Mouse (Mus musculus): ENCODE measurements around the gene Znrf2.

Gene Znrf2

DNA sequence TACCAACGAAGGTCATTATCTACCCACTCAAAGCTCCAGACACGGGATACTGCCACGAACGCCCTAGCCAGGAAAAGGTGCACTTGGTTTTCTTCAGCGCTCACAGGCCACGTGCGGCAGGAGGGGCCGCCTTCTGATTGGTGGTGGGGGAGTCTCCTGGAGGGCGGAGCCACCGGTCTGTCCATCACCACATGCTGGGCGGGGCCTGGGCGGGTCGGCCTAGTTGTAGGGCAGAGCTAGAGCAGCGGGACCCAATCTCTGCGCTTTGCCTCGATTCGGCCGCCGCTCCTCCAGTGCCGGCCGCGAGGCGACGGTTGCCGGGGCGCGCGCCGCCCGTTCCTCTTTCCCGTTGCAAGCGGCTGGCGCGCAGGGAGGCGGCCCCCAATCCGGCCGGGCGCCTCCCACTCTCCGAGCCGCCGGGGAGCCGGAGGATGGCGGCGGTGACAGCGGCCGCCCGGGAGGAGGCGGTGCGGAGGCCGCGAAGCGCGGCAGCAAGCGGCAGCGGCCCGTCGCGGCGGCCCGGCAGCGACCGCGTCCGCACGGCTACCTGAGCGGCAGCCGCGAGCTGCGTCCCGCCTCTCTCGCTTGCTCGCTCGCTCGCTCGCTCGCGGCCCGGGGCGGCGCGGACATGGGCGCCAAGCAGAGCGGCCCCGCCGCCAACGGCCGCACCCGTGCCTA is at the start of gene Znrf2:
Gene Znrf2 (plus strand): TSS at position 529 of the 678 bp plus-strand sequence.
- peak; percentile 92 to 93 for DNase-seq

DNA sequence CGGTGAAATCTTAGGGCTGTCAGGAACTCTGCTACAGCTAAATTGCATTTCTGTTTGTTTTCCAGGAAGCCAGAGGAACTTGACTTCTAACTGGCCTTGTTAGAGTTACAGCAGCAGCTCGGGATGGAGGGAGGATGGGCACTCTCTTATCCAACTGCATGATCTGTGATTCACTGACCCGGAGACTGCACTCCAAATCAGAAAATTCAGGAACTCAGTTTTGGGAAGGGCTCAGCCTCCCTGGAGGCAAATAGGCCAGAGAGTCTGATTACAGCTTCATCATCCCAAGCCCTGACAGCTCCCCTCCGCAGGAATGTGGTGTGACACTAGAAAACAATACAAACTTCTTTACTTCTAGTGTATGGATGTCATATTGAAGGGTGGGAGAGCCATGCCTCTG is 49.0 kb upstream of the Znrf2 start:
- DNase-seq = no peak

DNA sequence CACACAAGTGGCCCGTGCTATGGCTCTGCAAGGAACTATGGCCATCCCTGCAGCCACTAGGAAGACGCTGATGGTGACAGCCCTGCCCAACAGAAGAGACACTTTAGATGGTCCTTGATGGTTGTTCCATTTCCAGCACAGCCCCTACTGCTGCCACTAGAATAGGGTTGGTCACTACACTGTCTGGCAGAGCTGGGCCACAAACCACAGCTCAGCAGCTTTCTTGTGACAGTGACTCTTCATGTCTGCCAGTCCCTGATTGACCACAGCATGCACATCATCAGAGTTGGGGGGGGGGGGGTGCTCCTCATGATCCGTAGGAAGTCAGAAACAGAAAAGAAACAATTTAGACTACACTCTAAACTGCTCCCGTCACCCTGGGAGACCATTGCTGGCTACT is 46.0 kb upstream of the Znrf2 start:
- DNase-seq = no peak

DNA sequence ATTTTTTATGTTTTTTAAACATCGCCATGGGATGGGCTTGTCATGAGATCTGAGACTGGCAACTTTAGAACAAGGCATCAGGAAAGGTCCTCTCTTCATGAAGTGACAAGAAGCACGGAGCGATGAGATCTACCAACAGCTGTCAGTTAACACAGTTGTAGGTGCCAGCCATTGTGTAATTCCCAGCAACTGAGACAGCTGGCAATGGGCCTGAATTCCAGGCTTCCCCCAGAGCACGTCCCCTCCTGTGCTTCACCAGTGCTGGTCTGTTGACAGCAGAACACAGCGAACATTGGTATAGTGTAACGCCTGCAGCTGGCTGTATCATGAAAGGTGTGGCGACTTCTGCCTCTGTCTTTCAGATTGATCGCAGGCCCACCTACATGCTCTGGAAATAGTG is 45.5 kb upstream of the Znrf2 start:
- no peak for DNase-seq

DNA sequence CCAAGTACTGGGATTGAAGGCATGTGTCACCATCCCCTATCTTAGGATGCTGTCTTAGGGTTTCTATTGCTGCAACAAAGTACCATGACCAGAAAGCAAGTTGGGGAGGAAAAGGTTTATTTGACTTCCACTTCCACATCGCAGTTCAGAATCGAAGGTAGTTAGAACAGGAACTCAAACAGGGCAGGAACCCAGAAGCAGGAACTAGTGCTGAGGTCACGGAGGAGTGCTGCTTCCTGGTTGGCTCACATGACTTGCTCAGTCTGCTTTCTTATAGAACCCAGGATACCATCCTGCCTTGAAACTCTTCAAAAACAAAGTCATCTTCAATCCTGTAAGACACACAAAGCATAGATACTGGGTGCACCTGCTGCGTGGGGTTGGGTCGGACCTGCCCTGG is 44.6 kb upstream of the Znrf2 start:
- no peak for DNase-seq

DNA sequence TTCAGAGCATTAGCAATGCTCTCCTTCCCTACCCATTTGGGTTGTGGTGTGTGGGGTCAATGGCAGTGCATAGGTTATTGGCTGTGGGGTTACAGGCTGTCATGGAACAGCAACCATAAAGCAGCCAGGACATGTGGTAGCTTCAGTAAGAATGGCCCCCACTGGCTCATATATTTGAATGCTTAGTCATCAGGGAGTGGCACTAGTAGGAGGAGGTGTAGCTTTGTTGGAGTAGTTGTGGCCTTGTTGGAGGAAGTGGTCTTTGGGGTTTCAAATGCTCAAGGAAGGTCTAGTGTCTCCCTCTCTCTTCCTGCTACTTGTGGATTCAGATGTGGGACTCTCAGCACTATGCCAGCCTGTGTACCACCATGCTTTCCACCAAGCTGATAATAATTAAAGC is 41.0 kb upstream of the Znrf2 start:
- no peak for DNase-seq

DNA sequence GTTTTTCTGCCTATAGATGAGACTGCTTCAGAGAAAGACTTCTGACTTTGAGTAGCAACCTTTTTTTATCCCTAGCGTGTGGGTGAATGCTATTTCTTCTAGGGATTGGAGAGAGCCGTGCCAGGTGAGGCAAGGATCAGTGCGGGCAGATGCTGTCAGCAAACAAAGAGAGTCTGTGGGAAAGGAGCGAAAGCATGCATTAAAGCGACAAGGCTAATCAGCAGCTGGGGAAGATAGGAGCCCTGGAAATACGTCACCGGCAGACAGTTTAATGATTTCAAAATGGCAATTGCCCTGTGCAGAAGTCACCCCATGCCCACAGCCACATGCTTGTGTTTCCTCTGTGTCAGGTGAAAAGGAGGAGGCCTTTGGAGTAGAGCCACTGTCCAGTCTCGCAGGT is 39.1 kb upstream of the Znrf2 start:
- no peak for DNase-seq

DNA sequence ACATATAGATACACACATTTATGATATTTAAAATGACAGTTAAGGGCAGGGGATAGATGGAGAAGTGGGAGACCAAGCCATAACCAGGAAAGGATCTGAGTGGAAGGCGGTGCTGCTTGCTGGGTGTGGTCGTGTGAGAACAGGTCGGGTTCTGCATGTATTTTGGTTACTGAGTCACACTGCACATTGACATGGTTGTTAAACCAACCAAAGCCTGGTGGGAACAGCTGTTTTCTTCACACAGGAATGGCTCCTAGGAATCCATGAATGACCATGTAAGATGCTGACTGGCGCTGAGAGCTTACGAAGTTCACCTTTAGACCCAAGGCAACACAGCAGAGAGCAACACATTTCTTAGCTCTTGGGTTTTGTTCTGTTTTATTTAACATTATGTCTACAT is 36.7 kb upstream of the Znrf2 start:
- no peak for DNase-seq

DNA sequence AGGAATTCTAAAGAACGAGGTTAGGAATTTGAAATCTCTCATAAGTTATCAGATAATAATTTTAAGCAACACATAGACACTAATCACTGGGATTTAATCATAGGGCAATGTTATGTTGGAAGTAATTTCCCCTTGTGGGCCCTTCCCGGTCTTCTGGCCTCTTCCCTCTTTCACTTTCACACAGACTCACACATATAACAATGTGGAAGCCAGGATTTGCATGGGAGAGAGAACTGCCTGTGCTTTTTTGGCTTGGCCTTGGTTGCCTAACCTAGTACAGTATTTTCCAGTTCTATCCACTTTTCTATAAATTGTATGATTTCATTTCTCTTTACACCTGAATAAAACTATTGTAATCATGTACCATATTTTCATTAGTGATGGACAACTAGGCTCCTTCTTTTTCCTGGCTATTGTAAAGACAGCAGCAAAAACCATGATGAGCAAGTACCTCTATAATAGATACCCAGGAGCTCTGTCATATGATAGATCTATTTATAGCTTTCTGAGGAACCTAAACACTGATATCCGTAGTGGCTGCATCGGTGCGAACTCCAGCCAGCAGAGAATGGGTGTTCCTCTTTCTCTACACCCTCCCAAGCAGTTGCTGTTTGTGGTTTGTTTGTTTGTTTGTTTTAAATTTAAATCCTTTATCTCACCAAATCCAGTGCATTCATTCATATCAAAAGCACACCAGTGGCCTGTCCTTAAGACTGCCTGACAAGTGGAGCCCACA is 36.0 kb upstream of the Znrf2 start:
- DNase-seq = no peak

DNA sequence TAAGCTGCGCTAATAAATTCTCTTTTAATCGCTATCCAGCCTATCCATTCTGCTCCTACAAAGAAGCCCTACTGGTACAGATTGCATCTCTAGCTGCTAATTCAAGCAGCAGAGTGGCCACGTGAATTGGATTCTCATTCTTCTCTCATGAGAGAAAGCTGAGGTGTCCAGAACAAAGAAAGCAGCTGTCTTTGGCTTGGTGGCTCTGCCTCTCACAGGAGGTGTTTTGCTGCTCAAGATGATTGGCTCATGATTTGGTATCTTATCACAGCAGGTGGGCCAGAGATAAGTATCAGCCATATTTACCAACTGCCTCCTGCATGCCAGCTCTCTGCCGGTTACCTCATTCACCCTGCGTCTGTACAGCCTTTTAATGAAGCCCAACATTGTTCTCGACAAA is 34.8 kb upstream of the Znrf2 start:
- DNase-seq = no peak

DNA sequence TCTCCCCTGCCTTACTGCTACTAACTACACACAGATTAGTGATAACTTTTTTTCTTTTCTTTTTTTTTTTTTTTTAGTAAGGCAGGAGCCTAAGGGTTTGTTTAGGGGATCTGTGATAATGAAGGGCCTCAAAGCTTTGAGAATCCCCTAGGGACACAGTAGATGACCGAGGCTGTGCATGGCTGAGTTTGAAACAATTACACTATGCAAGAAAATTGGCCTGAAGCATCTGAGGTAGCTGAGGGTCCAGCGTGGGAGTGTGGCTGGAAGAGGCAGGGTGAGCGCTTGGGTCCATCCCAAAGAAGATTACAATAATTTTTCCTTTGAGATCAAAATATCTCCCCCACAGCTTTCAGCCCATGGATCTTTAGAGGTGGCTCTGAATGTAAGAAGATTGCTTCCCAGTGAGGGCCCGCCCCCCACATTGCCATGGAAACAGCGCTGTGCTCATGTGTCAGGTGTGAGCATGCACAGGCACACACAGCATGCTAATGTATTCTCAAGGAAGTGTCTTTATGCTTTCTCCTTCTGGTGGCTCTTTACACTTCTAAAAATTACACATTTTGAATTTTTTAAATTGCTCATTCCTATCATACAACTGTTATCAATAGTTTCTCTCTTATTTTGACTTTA is 31.5 kb upstream of the Znrf2 start:
- DNase-seq = peak; percentile 46 to 53

DNA sequence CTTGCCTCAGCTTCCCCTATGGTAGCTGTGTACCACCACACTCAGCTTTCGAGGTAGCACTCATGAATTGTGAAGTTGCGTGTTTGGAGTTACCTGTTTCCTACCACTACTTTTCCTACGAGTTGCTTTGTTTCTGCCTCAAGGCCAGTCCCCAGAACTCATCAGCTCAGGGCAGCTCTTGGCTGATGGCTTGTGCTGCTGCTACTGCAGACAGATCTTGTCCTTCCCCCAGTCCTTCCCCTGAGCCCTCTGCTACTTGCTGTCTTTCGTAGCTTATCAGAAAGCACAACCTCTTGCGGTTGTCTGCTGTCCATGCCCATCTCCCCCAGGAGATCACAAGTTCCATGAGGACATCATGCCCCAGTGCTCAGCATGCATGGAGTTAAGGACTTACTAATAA is 29.9 kb upstream of the Znrf2 start:
- no peak for DNase-seq

DNA sequence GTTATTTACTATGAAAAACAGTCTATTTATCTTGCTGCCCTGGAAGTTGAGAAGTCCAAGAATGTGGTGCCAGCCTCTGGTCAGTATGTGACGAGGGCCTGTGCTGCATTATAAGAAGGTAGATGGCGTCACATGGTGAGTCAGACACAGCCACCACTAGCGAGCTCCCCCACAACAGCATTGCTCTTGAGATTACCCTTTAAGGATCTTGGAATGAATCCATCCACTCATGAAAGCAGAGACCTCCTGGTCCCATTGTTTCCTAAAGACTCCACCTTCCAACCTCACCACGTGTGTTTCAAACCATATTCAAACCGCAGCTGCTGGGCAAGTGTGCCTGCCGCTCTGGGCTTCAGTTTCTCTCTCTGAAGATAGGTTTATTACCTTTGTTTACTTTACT is 28.2 kb upstream of the Znrf2 start:
- no peak for DNase-seq

DNA sequence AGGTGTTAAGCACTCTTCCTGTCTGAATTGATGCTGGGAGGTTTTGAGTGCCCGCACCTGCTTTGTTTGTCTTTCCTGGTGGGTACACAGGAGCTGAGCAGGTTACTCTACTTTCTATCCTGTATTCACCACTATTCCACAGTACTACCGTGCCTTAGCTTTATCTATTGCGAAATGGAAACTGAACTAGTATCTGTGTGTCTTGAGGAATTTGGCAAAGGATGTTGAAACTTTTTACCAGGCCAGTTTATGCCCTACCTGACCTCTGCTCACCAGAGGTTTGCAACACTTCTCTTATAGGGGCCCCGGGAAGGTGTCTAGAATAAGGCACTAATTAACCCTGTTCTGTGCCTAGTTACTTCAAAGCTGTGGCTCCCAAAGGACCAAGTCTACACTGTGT is 27.6 kb upstream of the Znrf2 start:
- no peak for DNase-seq

DNA sequence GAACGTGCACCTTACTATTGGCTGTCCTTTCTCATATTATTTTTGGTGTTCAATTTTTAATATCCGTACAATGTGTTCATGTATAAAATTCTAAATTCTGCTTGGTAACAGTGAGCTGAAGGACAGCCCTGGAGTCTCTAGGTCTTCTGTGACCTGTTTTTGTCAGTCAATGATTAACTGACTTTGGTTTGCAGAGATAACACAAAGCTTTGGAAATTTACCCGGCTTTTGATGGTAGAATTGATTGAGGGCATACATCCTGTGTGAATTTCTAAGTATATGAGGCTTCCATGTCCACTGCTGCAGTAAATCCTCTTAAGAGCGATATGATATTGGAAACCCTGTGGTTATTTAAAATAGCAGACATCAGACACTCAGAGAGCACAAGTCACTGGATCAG is 26.6 kb upstream of the Znrf2 start:
- DNase-seq = no peak

DNA sequence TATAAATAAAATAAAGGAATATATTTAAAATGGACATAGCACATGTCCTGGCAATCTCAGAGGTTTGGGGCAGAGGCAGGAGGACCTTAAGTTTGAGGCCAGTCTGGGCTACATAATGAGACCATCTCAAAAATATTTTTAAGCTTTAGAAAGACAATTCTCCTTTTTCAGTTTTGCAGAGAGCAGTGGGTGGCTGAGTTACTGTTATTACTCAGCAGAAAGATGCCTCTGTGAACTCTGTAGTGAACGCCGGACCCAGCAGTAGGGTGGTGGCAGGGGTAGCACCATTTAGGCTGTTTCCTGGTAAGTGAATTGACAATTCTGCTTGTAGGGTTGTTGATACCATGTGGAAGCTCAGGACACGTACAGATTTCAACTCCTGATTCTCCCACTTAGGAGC is 22.9 kb upstream of the Znrf2 start:
- no peak for DNase-seq

DNA sequence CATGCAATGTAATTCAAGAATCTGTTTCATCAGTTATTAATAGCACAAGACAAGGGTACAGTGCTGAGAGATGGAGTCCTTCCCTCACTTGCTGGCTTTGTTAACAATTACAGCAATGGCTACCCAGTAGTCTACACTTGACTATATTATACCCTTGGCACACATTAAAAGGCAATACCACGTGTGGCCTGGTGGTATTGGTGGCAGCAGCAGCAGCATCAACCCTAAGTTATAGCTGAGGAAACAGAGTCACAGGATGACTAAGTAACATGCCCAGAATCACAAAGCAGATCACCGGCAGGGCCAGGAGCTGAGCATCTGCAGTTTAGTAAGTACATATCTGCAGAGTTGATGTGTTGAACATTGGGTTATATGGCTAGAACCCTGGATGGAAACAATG is 22.3 kb upstream of the Znrf2 start:
- DNase-seq = no peak

DNA sequence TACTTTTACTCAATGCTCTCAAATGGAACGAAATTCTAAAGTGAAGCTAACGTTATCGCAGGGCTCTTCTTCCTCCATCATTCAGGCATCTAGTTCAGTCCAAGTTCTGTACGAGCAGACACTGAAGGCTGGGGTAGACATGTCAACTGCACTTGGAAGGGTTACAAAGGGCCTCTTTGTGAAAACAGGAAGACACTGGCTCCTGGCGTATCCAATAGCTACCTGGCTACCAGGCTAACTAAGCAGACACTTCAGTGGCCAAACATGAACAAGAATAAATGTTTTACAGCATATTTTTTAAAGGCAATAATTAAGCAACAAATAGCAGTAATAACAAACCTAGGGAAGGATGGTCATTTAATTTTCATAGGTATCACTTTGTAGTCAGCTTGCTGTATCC is 21.7 kb upstream of the Znrf2 start:
- DNase-seq = no peak

DNA sequence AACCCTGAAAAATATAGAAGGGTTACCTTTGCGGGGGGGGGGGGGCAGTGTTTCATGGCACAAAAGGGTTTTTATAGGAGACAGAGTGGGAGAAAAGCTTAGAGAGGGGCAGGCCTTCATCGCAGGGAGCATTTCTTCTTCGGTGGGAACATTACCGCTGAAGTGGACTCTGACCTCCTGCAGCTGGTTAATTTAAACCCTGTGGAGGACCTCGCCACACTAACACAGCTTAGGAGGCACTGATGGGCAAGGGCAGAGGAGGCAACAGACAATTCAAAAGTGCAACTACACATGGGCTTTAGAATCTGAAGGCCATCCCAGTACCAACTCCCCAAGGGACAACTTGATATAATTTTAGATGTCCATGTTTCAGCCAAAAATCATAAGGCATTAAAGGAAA is 20.7 kb upstream of the Znrf2 start:
- DNase-seq = no peak

DNA sequence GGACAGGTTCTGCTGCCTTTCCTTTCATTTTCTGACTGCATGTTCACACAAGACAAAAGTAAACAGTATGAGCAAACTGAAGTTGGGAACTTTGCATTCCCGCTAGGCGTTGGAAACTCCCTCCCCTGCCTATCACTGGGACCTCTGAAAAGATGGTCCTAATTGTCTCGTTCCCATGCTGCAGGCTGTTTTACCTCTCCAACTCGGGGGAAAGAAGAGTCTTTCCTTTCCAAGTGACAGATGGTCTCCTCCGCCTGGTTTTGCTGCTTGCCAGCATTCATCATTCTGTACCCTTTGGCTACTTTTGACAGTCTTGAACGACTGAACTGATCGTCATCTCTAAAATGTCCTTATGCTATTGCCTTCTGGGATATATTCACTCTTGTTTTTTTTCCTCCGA is 14.4 kb upstream of the Znrf2 start:
- no peak for DNase-seq

DNA sequence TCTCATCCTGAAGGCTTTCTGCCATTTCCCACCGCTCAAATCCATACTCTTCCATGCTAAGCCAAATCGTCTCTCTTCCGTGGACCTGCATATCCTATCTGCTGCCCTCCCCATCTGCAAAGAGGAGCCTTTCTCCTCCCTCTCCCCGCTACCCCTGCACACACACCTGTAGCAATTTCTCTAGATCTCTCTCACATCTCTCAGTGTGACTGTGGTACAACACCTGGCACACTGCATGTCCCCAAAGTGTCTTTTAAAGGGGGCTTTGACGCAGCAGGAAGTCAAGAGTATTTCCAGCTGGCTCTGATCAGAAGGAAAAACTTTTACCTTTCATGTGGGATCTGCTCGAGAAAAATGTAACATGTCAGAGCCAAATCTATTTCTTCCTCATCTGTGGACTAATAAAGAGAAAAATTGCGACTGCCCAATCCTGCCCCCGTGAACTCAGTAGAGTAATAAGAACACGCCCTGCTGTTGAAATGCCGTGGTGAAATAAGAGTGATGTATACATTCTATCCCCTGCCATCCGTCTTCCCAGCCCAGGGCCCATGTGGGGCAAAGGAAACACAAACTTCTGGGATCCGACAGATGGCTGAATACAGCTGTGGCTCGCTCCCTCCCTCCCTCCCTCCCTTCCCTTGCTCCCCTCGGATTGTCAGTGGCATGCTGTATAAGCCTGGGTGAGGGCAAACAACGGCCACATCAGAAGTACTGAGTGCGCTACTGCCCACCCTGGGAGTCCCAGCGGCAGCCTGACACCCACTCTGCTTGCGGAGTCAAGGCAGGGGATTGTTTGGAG is 12.5 kb upstream of the Znrf2 start:
- DNase-seq = peak; percentile 52 to 77

DNA sequence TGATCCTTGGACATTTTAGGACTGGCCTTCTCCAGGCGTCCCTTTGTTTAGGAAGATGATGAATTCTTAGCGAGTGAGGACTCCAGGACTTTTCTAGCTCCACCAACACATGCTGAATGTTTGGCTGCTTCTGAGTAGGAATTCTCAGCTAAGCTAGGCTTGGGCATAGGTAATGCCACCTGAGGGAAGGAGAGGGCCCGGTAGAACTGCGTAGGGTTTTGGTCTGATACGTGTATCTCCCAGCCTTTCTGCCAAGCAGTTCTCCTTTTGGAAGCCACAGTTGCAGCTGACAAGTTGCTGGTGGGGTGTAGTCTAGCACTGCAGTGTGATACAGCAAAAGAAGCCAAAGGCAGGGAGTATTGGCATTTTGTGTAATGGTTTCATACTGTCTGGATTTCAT is 10.9 kb upstream of the Znrf2 start:
- DNase-seq = no peak

DNA sequence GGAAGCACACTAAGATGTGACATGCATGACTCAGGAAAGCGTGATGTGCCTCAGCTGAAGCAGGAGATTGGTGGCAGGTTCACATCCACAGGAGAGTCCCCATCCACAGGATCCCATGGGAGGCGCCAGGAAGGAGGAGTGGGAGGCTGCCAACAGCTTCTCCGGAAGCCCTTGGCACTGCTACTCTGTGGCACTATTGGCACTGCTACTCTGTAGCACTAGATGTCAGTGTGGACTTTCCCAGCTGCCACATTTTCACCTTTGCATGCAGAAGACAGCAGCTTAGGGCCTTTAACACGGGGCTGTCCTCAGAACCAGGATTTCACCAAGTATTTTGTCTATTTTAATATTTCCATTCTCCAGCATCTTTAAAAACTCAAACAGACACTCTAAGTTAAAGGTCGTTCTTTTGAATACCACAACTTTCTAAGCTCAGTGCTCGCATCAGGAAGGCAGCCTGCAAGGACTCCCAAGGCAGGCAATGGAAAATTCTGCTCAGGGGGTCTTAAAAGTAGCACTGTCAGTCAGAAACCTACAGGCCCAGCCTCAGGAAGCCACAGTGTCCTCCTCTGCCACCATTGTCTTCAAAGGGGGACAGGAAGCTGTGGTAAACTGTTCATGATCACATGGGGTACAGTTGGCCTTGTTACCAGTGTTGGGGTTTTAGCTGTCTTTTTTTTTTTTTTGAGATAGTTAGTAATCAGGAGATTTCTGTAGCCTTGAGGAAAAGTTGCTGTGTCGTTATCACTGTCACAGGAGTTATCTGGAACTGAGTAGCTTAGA is 7.0 kb upstream of the Znrf2 start:
- DNase-seq = peak; percentile 37 to 75
